Mouse (Mus musculus) lung, embryonic 15.5 days (tissue): Measurements from ENCODE around the gene Gm6882. TPM values are rescaled to one million over a fixed set of nuclear protein-coding genes. Genes with fewer than 3 reads are reported as not detected.
"Not testable (repeated sequence)": the region's sequence is repeated elsewhere in the genome, so short reads cannot be mapped to it uniquely, and the experiment has no call there.

Experiments used
- ATAC-seq: fragments of 200-750 bp; cut with Nextera tagmentation; 2 replicates; pipeline ENCODE4 v1.8.0; 2017; ENCODE audit warnings: moderate number of reproducible peaks, borderline replicate concordance; ENCODE audit not compliant: low FRiP score, low TSS enrichment; ENCODE audit errors: extremely low read depth
- H3K27ac ChIP-seq: fragments of 300-500 bp; sonication (generic); 2 replicates; pipeline ENCODE4 v1.5.1; 2015; ENCODE audit warnings: moderate library complexity, mild to moderate bottlenecking, inconsistent platforms
- H3K27me3 ChIP-seq: fragments of 300-500 bp; sonication (generic); 2 replicates; pipeline ENCODE4 v1.6.1; 2015; ENCODE audit warnings: inconsistent platforms
- H3K36me3 ChIP-seq: fragments of 300-500 bp; sonication (generic); 2 replicates; pipeline ENCODE4 v1.6.1; 2015; ENCODE audit warnings: inconsistent platforms
- H3K4me1 ChIP-seq: fragments of 300-500 bp; sonication (generic); 2 replicates; pipeline ENCODE4 v1.6.1; 2015; ENCODE audit warnings: inconsistent platforms
- H3K4me2 ChIP-seq: fragments of 300-500 bp; sonication (generic); 2 replicates; pipeline ENCODE4 v1.6.1; 2015; ENCODE audit warnings: inconsistent platforms, mild to moderate bottlenecking, moderate library complexity
- H3K4me3 ChIP-seq: fragments of 300-500 bp; sonication (generic); 2 replicates; pipeline ENCODE4 v1.5.1; 2015; ENCODE audit warnings: mild to moderate bottlenecking, inconsistent platforms
- H3K9ac ChIP-seq: fragments of 300-500 bp; sonication (generic); 2 replicates; pipeline ENCODE4 v1.6.1; 2015; ENCODE audit warnings: inconsistent platforms
- H3K9me3 ChIP-seq: fragments of 300-500 bp; sonication (generic); 2 replicates; pipeline ENCODE4 v1.6.1; 2016; ENCODE audit warnings: inconsistent platforms
- WGBS: fragments of 180-500 bp; shearing (Covaris S2); methylation state at CpG from one replicate; pipeline ENCODE4 v1.1.7; 2015; 5-methylcytosine and 5-hydroxymethylcytosine counted together
- polyA plus RNA-seq: library from polyadenylated mRNA; unstranded; fragments of >200 nt; fragmentation: Nextera tagmentation; extraction: Ambion mirVana; gene quantifications from 2 replicates; pipeline ENCODE4 v1.2.1, GENCODE M21; 2015

The Gm6882 gene
- not detected in 2 replicates for polyA plus RNA-seq

GRCm38 (mm10) chr7:21432645-21433044, at the start of gene Gm6882:
TSS of gene Gm6882 (minus strand) at chr7:21432745.
- not testable (repeated sequence) for H3K4me1 ChIP-seq, H3K9me3 ChIP-seq, H3K4me2 ChIP-seq, ATAC-seq, H3K27ac ChIP-seq, H3K36me3 ChIP-seq, H3K27me3 ChIP-seq, H3K4me3 ChIP-seq, H3K9ac ChIP-seq
- 32% methylated on average over 1 of the region's 1 CpGs for WGBS

Other genes starting within 250 kb of the Gm6882 start
- not detected in 2 replicates for gene Gm5157, start 242.3 kb downstream of the Gm6882 start, polyA plus RNA-seq
- gene Vmn1r124, start 172.1 kb downstream of the Gm6882 start, polyA plus RNA-seq = not detected in 2 replicates
- gene Vmn1r125, start 160.6 kb downstream of the Gm6882 start, polyA plus RNA-seq = not detected in 2 replicates
- gene Vmn1r126, start 131.3 kb downstream of the Gm6882 start, polyA plus RNA-seq = not detected in 2 replicates
- gene Vmn1r127, start 112.9 kb downstream of the Gm6882 start, polyA plus RNA-seq = not detected in 2 replicates
- not detected in 2 replicates for gene Vmn1r128, start 83.4 kb downstream of the Gm6882 start, polyA plus RNA-seq
- not detected in 2 replicates for gene Vmn1r129, start 71.5 kb downstream of the Gm6882 start, polyA plus RNA-seq
- gene Vmn1r130, start 79.0 kb upstream of the Gm6882 start, polyA plus RNA-seq = not detected in 2 replicates
- gene Vmn1r131, start 113.3 kb upstream of the Gm6882 start, polyA plus RNA-seq = not detected in 2 replicates
- gene Vmn1r132, start 181.3 kb upstream of the Gm6882 start, polyA plus RNA-seq = not detected in 2 replicates